Mouse (Mus musculus) thymus, postnatal 4 days (tissue): Measurements from ENCODE around the gene Olfr378.

ENCODE experiments used
- DNase-seq: peaks from one replicate; pipeline ENCODE4 v3.0.0; 2021

The Olfr378 gene

GRCm38 (mm10) chr11:73428377-73428776, at the start of gene Olfr378:
TSS of gene Olfr378 (minus strand) at chr11:73428477.
- no peak for DNase-seq

GRCm38 (mm10) chr11:73457408-73457807, 29.1 kb upstream of the Olfr378 start, which contains the start of gene Olfr380:
TSS of gene Olfr380 (minus strand) at chr11:73457508.
- no peak for DNase-seq

- DNase-seq: no peak
These were observed 28.8 kb downstream of the Olfr378 start, which contains the start of gene Olfr1 for GRCm38 (mm10) chr11:73399514-73399913. TSS of gene Olfr1 (minus strand) at chr11:73399614.

GRCm38 (mm10) chr11:73395374-73395773, 32.9 kb downstream of the Olfr378 start:
- no peak for DNase-seq
